Mouse (Mus musculus) C2C12 (cell line): ENCODE results near the gene N4bp2l1.

ENCODE experiments used
- CTCF ChIP-seq: IDR thresholded peaks from one replicate; pipeline ENCODE4 v1.5.1; 2011; ENCODE audit not compliant: control insufficient read depth, insufficient read depth, insufficient read length
- MAX ChIP-seq: IDR thresholded peaks from one replicate; pipeline ENCODE4 v1.6.1; 2011; ENCODE audit warnings: mild to moderate bottlenecking, control low read depth
- MYOD1 ChIP-seq: IDR thresholded peaks from one replicate; pipeline ENCODE4 v1.6.1; 2011; ENCODE audit warnings: low read depth; ENCODE audit not compliant: control insufficient read depth, insufficient read length
- MYOG ChIP-seq: IDR thresholded peaks from one replicate; pipeline ENCODE4 v1.6.1; 2011; ENCODE audit not compliant: control insufficient read depth, insufficient read length; ENCODE audit errors: extremely low read depth
- USF1 ChIP-seq: IDR thresholded peaks from one replicate; pipeline ENCODE4 v1.6.1; 2011; ENCODE audit warnings: low read depth, mild to moderate bottlenecking, control low read depth, moderate library complexity

- TF ChIP-seq CTCF (no peak), MYOD1 (no peak), MYOG (no peak), MAX (no peak), USF1 (no peak)
Observed at GRCm38 (mm10) chr5:150625528-150625927, 28.5 kb upstream of the N4bp2l1 start.
